Mouse (Mus musculus) C2C12 (cell line): ENCODE measurements around the gene Lyrm7.

Source experiments
- CEBPB ChIP-seq: IDR thresholded peaks from one replicate; pipeline ENCODE4 v1.6.1; 2011; ENCODE audit warnings: low read depth, mild to moderate bottlenecking, control low read depth, moderate library complexity
- CTCF ChIP-seq: IDR thresholded peaks from one replicate; pipeline ENCODE4 v1.5.1; 2011; ENCODE audit not compliant: control insufficient read depth, insufficient read depth, insufficient read length
- FOSL1 ChIP-seq: IDR thresholded peaks from one replicate; pipeline ENCODE4 v1.8.0; 2011; ENCODE audit warnings: mild to moderate bottlenecking, low read length; ENCODE audit not compliant: poor library complexity, insufficient read depth, severe bottlenecking
- MAX ChIP-seq: IDR thresholded peaks from one replicate; pipeline ENCODE4 v1.6.1; 2011; ENCODE audit warnings: mild to moderate bottlenecking, control low read depth
- MYOD1 ChIP-seq: IDR thresholded peaks from one replicate; pipeline ENCODE4 v1.6.1; 2011; ENCODE audit warnings: low read depth; ENCODE audit not compliant: control insufficient read depth, insufficient read length
- MYOG ChIP-seq: IDR thresholded peaks from one replicate; pipeline ENCODE4 v1.6.1; 2011; ENCODE audit not compliant: control insufficient read depth, insufficient read length; ENCODE audit errors: extremely low read depth
- USF1 ChIP-seq: IDR thresholded peaks from one replicate; pipeline ENCODE4 v1.6.1; 2011; ENCODE audit warnings: low read depth, mild to moderate bottlenecking, control low read depth, moderate library complexity

DNA sequence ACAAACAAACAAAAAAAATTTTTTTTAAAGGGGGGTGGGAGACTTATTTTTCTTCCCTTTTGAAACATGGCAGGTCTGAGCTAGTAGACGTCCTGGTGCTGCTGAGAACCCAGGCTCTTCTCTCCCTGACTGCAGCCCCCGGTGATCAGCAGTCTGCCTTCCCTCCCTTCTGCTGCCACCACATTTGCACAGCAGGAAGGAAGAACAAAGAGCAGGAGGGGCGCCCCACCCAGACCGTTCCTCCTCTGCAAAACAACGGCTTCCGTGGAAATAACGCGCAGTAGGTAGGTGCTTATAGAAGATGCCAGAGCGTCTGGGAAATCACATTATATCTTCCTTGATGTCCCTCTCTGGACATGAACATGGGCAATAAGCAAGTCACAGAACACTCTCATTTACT is 16.3 kb downstream of the Lyrm7 start:
- no peak for TF ChIP-seq USF1
- TF ChIP-seq CTCF = no peak
- no peak for TF ChIP-seq MAX
- TF ChIP-seq FOSL1 = no peak
- TF ChIP-seq MYOG = no peak
- TF ChIP-seq MYOD1 = no peak
- no peak for TF ChIP-seq CEBPB
